Mouse (Mus musculus) neural tube, embryonic 13.5 days (tissue): ENCODE data around the gene Hist1h2bj. TPM values are rescaled to one million over a fixed set of nuclear protein-coding genes. Genes with fewer than 3 reads are reported as not detected.
"Not testable (repeated sequence)": the region's sequence is repeated elsewhere in the genome, so short reads cannot be mapped to it uniquely, and the experiment has no call there.

Experiments used
- ATAC-seq: fragments of 200-750 bp; cut with Nextera tagmentation; 2 replicates; pipeline ENCODE4 v1.8.0; 2017; ENCODE audit warnings: low read depth, mild to moderate bottlenecking, moderate TSS enrichment, moderate library complexity
- H3K27ac ChIP-seq: fragments of 300-500 bp; sonication (generic); replicated peaks from 2 replicates; pipeline ENCODE4 v1.5.1; 2015; ENCODE audit warnings: moderate library complexity, mild to moderate bottlenecking, inconsistent platforms
- H3K27me3 ChIP-seq: fragments of 300-500 bp; sonication (generic); 2 replicates; pipeline ENCODE4 v1.6.1; 2015; ENCODE audit warnings: mild to moderate bottlenecking, inconsistent platforms
- H3K36me3 ChIP-seq: fragments of 300-500 bp; sonication (generic); 2 replicates; pipeline ENCODE4 v1.6.1; 2015; ENCODE audit warnings: mild to moderate bottlenecking, inconsistent platforms
- H3K4me1 ChIP-seq: fragments of 300-500 bp; sonication (generic); replicated peaks from 2 replicates; pipeline ENCODE4 v1.6.1; 2015; ENCODE audit warnings: inconsistent platforms
- H3K4me2 ChIP-seq: fragments of 300-500 bp; sonication (generic); 2 replicates; pipeline ENCODE4 v1.6.1; 2015; ENCODE audit warnings: inconsistent platforms, mild to moderate bottlenecking, moderate library complexity
- H3K4me3 ChIP-seq: fragments of 300-500 bp; sonication (generic); 2 replicates; pipeline ENCODE4 v1.5.1; 2015; ENCODE audit warnings: mild to moderate bottlenecking, inconsistent platforms
- H3K9ac ChIP-seq: fragments of 300-500 bp; sonication (generic); 2 replicates; pipeline ENCODE4 v1.6.1; 2015; ENCODE audit warnings: moderate library complexity, mild to moderate bottlenecking, inconsistent platforms
- H3K9me3 ChIP-seq: fragments of 300-500 bp; sonication (generic); 2 replicates; pipeline ENCODE4 v1.6.1; 2016; ENCODE audit warnings: inconsistent platforms
- WGBS: fragments of 180-500 bp; shearing (Covaris S2); methylation state at CpG from one replicate; pipeline ENCODE4 v1.1.7; 2015; 5-methylcytosine and 5-hydroxymethylcytosine counted together
- polyA plus RNA-seq: library from polyadenylated mRNA; unstranded; fragments of >200 nt; fragmentation: Nextera tagmentation; extraction: Ambion mirVana; gene quantifications from 2 replicates; pipeline ENCODE4 v1.2.1, GENCODE M21; 2015

Gene Hist1h2bj
- 2.7 and 3.3 TPM in 2 replicates for polyA plus RNA-seq

DNA sequence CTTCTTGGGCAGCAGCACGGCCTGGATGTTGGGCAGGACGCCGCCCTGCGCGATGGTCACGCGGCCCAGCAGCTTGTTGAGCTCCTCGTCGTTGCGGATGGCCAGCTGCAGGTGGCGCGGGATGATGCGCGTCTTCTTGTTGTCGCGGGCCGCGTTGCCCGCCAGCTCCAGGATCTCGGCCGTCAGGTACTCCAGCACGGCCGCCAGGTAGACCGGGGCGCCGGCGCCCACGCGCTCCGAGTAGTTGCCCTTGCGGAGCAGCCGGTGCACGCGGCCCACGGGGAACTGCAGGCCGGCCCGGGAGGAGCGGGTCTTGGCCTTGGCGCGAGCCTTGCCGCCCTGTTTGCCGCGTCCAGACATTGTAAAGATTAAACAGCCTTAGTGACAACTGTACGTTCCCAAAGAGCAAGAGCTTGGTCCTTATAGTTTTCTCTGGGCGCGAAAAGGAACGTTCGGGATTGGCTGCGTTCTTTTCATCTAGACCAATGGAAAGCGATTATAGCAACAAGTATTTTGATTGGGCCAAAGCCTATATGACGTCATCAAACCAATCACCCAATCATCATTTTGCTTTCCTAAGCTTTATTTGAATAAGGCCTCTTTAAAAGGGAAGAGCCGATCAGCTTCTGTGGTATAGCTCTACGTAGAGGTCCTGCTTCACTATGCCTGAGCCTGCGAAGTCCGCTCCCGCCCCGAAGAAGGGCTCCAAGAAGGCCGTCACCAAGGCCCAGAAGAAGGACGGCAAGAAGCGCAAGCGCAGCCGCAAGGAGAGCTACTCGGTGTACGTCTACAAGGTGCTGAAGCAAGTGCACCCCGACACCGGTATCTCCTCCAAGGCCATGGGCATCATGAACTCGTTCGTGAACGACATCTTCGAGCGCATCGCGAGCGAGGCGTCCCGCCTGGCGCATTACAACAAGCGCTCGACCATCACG is at the start of gene Hist1h2bj, which contains the start of gene Hist1h2ag:
TSS of gene Hist1h2bj (plus strand) at position 647 of the 935 bp plus-strand sequence.
TSS of gene Hist1h2ag (minus strand) at position 377 of the 935 bp plus-strand sequence.
- Histone ChIP-seq H3K27ac (peak within 1 kb of the TSS; percentile 88), H3K4me2 (peak within 1 kb of the TSS; percentile 78), H3K4me3 (peak within 1 kb of the TSS; percentile 39), H3K4me1 (peaks cover 29% of the 10 kb centered on the region), H3K9ac (peak within 1 kb of the TSS; percentile 67)
- H3K36me3 ChIP-seq, H3K9me3 ChIP-seq, H3K27me3 ChIP-seq: not testable (repeated sequence)
- ATAC-seq = peak; percentile 94
- WGBS = under 1% methylated on average over 45 of the region's 80 CpGs

DNA sequence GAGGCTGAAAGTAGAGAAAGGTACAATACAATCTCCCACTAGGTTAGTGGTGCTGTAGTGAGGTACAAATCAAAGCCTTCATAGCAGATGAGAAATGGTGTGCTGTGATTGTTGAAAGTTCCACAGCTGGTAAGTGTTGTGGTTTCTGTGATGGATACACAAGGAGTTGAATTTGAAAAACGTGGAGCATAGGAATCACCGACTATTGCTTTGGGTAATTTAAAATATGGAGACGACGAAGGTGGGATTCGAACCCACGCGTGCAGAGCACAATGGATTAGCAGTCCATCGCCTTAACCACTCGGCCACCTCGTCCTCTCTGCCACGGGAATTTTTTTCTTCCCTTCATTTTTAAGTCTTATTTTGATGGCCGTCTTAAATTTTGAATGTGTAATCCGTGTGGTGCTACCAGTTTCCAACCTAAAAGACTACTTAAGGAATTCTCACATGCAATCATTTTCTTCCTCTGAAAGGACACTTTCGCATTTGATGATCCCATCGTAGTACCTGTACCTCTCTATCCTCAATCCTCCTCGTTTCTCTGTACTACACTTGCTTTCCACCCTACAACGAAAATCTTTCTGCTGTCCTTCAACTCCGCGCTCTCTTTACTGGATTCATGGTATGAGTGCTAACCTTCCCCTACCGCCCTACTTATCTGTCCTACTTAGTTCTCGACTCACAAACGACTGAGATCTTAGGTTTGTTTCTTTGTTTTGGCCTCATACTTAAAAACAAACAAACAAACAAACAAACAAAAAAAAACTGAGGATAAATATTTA is 48.9 kb upstream of the Hist1h2bj start:
- H3K9ac ChIP-seq = no peak overlapping the region
- no peak overlapping the region for H3K27ac ChIP-seq
- peaks cover 89% of the 10 kb centered on the region for H3K27me3 ChIP-seq
- no peaks in the 10 kb centered on the region for H3K36me3 ChIP-seq
- no peak overlapping the region for H3K4me2 ChIP-seq
- WGBS = 1% methylated on average over 22 of the region's 22 CpGs
- peaks cover 17% of the 10 kb centered on the region for H3K4me1 ChIP-seq
- no peaks in the 10 kb centered on the region for H3K9me3 ChIP-seq
- ATAC-seq = no peak
- H3K4me3 ChIP-seq = no peak overlapping the region

DNA sequence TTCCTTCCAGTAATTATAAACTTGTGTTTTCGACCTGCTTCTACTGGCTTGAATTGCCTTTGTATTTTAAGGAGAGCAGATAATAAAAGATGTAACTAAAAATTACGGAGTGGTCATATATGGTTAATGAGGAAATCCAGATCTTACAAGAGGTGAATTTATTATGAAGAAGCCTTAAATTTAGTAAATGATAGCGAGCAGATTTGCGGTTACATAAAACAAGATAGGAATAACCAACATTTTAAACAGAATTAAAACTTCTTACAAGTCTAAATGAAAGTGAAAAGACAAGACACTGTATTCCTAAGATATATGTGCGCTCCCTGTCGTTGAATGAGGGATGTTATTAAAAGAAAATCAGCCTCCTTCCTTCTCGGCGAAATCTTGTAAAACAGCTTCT is 48.1 kb upstream of the Hist1h2bj start:
- Histone ChIP-seq H3K27ac (no peak overlapping the region), H3K27me3 (peaks cover 97% of the 10 kb centered on the region), H3K4me1 (peaks cover 17% of the 10 kb centered on the region), H3K9ac (no peak overlapping the region), H3K4me3 (peak overlapping the region; percentile 28), H3K36me3 (no peaks in the 10 kb centered on the region), H3K4me2 (peak overlapping the region; percentile 50), H3K9me3 (no peaks in the 10 kb centered on the region)
- ATAC-seq = no peak
- 4% methylated on average over 8 of the region's 8 CpGs for WGBS

DNA sequence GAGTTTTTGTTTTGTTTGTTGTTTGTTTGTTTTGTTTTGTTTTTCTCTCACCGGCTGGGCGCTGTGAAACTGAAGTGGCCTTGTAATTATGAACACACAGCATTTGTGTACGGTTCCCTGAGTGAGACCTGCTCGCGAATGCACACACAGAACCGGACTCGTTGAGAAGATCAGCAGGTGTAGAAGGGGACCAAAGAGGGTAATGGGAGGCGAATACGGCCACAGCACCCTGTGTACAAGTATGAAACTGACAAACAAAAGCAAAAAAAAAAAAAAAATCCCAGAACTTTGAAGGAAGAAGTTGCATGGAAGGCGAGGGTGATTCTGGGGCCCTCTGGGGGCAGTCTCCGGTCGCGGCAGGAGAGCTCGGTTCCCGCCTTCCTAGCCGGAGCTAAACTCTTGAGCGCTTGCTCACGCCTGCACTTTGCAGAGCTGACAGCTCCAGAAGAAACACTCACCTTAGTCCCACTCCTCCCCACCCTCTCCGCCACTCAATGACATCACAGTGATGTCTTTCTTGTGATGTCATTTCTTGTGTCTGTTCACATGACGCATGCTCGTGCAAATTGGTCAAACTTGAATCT is 47.6 kb upstream of the Hist1h2bj start:
- H3K9ac ChIP-seq = no peak overlapping the region
- ATAC-seq = no peak
- peaks cover 17% of the 10 kb centered on the region for H3K4me1 ChIP-seq
- peak overlapping the region; percentile 50 for H3K4me2 ChIP-seq
- no peak overlapping the region for H3K27ac ChIP-seq
- peak overlapping the region; percentile 28 for H3K4me3 ChIP-seq
- peaks cover 97% of the 10 kb centered on the region for H3K27me3 ChIP-seq
- under 1% methylated on average over 21 of the region's 21 CpGs for WGBS
- no peaks in the 10 kb centered on the region for H3K9me3 ChIP-seq
- no peaks in the 10 kb centered on the region for H3K36me3 ChIP-seq

DNA sequence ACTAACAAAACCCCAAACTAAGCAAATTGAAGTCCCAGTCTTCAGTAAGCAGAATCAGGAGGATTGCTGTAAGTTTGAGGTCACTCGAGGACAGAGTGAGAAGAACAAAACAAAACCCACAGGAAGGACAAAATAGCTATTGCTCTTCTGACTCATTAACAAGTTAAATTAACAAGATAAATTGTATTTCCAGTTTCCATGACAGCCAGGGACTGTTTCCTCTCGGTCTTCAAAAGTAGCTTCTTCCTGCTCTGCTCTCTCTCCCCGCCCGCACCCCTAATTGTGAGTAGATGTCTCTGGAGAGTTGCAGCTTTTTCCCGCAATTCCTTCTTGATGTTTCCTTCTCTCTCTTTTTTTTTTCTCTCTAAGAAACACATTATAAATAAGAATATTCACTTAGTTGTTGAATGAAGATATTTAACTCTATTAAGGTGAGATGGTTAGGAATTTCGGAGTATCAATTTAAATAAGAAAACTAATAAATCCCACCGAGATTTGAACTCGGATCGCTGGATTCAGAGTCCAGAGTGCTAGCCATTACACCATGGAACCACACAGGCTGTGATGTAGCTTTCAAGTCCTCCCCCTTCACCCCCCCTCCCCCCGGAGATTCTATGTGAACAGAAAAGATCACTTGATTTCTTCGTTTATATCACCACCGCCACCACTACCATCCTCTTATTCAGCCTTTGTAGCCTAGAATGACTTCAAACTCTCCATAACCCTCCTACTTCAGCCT is 46.7 kb upstream of the Hist1h2bj start:
- H3K4me1 ChIP-seq = peaks cover 17% of the 10 kb centered on the region
- H3K9ac ChIP-seq = no peak overlapping the region
- H3K36me3 ChIP-seq = no peaks in the 10 kb centered on the region
- no peaks in the 10 kb centered on the region for H3K9me3 ChIP-seq
- peaks cover 97% of the 10 kb centered on the region for H3K27me3 ChIP-seq
- H3K27ac ChIP-seq = no peak overlapping the region
- WGBS = 3% methylated on average over 12 of the region's 12 CpGs
- H3K4me2 ChIP-seq = peak overlapping the region; percentile 50
- no peak for ATAC-seq
- peak overlapping the region; percentile 12; the same call in 1 of the 2 replicates for H3K4me3 ChIP-seq

DNA sequence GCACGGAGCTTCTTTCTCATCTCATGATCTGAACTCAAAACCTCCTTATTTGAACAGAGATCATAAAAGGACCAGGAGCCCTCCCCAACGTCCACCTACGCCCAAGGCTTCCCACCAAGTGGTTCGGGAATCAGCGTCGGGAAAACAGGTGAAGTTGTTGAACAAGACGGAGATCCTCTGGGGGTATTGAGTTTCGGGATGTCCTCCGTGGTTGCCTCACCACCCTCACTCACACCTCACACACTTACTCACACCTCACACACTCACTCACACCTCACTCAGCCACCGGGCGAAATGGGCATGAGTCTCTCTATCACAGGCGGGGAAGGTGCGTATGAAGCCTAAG is 46.2 kb upstream of the Hist1h2bj start:
- no peak for ATAC-seq
- Histone ChIP-seq H3K9ac (no peak overlapping the region), H3K4me1 (peaks cover 17% of the 10 kb centered on the region), H3K9me3 (no peaks in the 10 kb centered on the region), H3K4me2 (peak overlapping the region; percentile 34), H3K4me3 (peak overlapping the region; percentile 12; the same call in 1 of the 2 replicates), H3K27me3 (peaks cover 97% of the 10 kb centered on the region), H3K36me3 (no peaks in the 10 kb centered on the region), H3K27ac (no peak overlapping the region)
- under 1% methylated on average over 13 of the region's 13 CpGs for WGBS

DNA sequence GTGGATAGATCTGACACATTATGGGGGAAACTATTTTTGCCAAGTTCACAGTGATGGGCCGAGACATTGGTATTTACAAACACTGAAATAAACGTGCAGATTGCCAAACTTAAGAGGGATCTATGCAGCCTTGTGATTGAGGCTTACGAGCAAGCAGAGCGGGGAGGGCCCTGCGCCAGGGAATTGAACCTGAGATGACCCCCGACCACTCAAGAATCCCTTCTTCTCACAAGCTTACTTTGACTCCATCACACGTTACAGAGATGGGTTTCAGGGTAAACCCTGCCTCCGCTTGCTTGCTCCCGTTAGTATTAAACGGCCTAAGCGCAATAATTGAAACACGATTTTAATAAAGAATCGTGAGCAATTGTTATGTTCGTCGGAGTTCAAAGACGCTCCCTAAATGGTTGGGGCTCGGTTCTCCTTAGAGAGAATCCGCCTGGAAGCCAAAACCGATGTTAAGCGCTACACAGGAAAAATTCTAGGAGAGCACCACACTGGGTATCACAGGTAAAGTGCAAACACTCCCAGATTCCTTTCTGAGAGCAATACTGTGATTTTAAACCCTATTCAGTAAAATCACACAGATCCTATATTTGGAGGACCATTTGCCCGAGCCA is 45.7 kb upstream of the Hist1h2bj start:
- Histone ChIP-seq H3K9ac (no peak overlapping the region), H3K27ac (no peak overlapping the region), H3K9me3 (no peaks in the 10 kb centered on the region), H3K4me1 (peaks cover 17% of the 10 kb centered on the region), H3K27me3 (peaks cover 97% of the 10 kb centered on the region), H3K4me2 (peak overlapping the region; percentile 34), H3K36me3 (no peaks in the 10 kb centered on the region), H3K4me3 (0 out of 2 replicates have a peak overlapping the region, but pooled peaks have one; percentile 12)
- WGBS = under 1% methylated on average over 21 of the region's 21 CpGs
- ATAC-seq = no peak

DNA sequence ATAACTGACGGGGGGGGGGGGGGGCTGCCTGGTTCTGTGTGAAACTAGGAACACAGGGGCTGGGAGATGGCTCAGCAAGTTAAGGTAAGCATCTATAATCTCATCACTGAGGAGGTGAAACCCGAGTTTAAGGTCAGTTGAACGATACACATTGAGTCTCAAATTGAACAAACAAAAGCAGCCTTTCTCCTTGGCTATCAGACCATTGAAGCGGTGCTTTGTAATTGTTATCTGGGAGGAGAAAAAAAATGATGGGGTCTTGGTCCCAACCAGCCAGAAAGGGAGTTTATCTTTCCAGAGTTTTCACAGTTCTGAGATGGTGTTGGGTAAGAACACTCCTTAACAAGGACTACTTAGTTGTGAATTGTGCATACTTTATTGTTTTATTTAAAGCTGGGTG is 45.2 kb upstream of the Hist1h2bj start:
- Histone ChIP-seq H3K36me3 (no peaks in the 10 kb centered on the region), H3K27ac (no peak overlapping the region), H3K27me3 (peaks cover 97% of the 10 kb centered on the region), H3K4me1 (peaks cover 17% of the 10 kb centered on the region), H3K4me2 (no peak overlapping the region), H3K9me3 (no peaks in the 10 kb centered on the region), H3K9ac (no peak overlapping the region), H3K4me3 (no peak overlapping the region)
- 7% methylated on average over 4 of the region's 4 CpGs for WGBS
- no peak for ATAC-seq

DNA sequence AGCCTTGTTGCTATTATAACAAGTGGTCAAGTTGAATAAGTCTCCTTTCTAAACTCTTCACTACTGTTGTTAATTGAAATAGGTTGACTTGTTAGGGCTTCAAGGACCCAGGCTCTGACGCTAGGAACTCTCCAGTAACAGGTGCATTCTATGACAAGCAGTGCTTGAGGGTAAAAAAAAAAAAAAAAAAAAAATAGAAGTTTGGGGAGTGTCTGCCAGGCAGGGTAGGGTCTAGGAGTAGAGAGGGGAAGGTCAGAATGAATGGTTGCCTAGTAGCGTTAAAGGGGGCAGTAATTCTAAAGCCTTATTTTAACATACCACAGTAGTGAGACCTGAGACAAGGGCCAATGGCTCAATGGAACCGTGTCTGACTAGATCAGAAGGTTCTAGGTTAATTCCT is 44.6 kb upstream of the Hist1h2bj start:
- no peak for ATAC-seq
- Histone ChIP-seq H3K4me1 (peaks cover 17% of the 10 kb centered on the region), H3K9me3 (no peaks in the 10 kb centered on the region), H3K27ac (no peak overlapping the region), H3K4me3 (no peak overlapping the region), H3K27me3 (peaks cover 99% of the 10 kb centered on the region), H3K36me3 (no peaks in the 10 kb centered on the region), H3K9ac (no peak overlapping the region), H3K4me2 (no peak overlapping the region)
- 25% methylated on average over 3 of the region's 3 CpGs for WGBS

DNA sequence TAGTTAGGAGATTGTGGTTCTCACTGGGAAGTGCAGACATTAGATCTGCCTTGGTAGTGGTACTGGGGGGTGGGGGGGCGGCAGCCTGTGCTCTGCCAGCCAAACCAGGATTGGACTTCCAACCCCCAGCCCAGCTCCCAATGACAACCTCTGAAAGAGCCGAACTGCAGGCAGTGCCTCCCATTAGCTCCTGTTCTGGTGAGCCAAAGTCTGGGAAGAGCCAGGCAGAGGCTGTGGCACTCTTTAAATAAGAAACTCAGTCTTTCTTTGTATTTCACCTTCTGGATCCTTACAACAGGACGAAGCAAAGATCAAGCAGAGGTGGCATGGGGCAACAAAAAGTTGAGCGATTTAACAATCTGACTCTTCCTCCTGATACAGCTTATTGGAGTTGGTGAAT is 43.9 kb upstream of the Hist1h2bj start:
- no peaks in the 10 kb centered on the region for H3K36me3 ChIP-seq
- H3K27me3 ChIP-seq = peaks cover 99% of the 10 kb centered on the region
- 30% methylated on average over 4 of the region's 4 CpGs for WGBS
- no peak overlapping the region for H3K4me2 ChIP-seq
- peaks cover 17% of the 10 kb centered on the region for H3K4me1 ChIP-seq
- no peak overlapping the region for H3K27ac ChIP-seq
- no peak for ATAC-seq
- no peaks in the 10 kb centered on the region for H3K9me3 ChIP-seq
- no peak overlapping the region for H3K9ac ChIP-seq
- no peak overlapping the region for H3K4me3 ChIP-seq

DNA sequence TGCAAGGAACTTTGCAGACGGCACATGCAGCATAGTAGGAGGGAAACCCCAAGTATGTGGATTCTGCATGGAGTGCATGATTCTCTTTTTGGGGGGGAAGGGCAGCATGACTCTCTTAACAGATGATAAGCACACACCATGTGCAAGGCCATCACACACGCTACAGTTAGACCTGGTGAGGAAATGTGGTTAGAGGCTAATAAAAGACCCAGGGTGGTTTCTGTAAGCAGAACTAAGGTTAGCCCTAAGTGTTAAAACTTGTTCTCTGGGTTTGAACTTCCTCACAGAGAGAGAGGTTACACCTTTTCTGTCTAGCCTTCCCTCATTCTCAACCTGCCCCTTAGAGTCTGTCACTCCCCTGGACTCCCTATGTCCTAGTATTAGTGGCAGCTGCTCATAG is 41.7 kb upstream of the Hist1h2bj start:
- Histone ChIP-seq H3K9ac (no peak overlapping the region), H3K36me3 (no peaks in the 10 kb centered on the region), H3K4me3 (no peak overlapping the region), H3K4me2 (no peak overlapping the region), H3K27me3 (peaks cover 100% of the 10 kb centered on the region), H3K4me1 (peaks cover 18% of the 10 kb centered on the region), H3K9me3 (no peaks in the 10 kb centered on the region), H3K27ac (no peak overlapping the region)
- no peak for ATAC-seq
- WGBS = 56% methylated on average over 2 of the region's 2 CpGs
